Mouse (Mus musculus) megakaryocyte, embryonic 14.5 days (primary cell): Measurements from ENCODE around the gene Dpy19l3.

ENCODE experiments used
- FLI1 ChIP-seq: IDR thresholded peaks from 2 replicates; pipeline ENCODE4 v1.6.1; 2012; ENCODE audit warnings: low read length, inconsistent platforms, mixed read lengths
- GATA1 ChIP-seq: IDR thresholded peaks from 3 replicates; pipeline ENCODE4 v1.6.1; 2012; ENCODE audit warnings: mixed read lengths, low read length, inconsistent platforms, borderline replicate concordance

DNA sequence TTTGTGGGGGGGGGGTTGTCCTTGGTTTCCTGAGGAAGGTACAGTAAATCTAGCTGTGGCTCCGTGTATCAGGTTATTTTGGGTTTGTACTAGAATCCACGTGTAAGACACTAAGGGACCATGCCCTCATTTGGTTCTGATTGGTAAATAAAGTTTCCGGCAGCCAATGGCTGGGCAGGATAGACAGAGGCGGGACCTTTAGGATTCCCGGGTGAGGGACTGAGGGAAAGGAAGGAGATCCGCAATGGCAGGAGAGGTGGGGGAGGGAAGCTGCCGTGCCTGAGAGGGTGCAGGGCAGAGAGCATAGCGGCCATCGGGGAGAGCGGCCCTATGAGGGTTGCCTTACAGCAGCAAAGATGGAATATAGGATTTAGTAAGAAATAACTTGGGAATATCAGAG, 67.0 kb downstream of the Dpy19l3 start:
- no peak for TF ChIP-seq GATA1
- TF ChIP-seq FLI1, result no peak
